Mouse (Mus musculus) lung, postnatal 0 days (tissue): ENCODE results near the gene Ehbp1l1. TPM values are rescaled to one million over a fixed set of nuclear protein-coding genes. Genes with fewer than 3 reads are reported as not detected.
A peak's percentile ranks its signal among the peaks of the same experiment; 100 is the strongest.

ENCODE experiments used
- ATAC-seq: fragments of 200-750 bp; cut with Nextera tagmentation; 2 replicates; pipeline ENCODE4 v1.8.0; 2017; ENCODE audit warnings: moderate library complexity
- DNase-seq: peaks from one replicate; pipeline ENCODE4 v3.0.0-alpha.2; 2016; ENCODE audit warnings: low spot score
- H3K27ac ChIP-seq: fragments of 300-500 bp; sonication (generic); 2 replicates; pipeline ENCODE4 v1.5.1; 2014; ENCODE audit warnings: antibody characterized with exemption, mild to moderate bottlenecking, low read length, mixed read lengths
- H3K27me3 ChIP-seq: fragments of 300-500 bp; sonication (generic); replicated peaks from 2 replicates; pipeline ENCODE4 v1.6.1; 2014; ENCODE audit warnings: low read length, mixed read lengths; ENCODE audit not compliant: insufficient read depth
- H3K36me3 ChIP-seq: fragments of 300-500 bp; sonication (generic); 2 replicates; pipeline ENCODE4 v1.6.1; 2014; ENCODE audit warnings: low read length, mixed read lengths; ENCODE audit not compliant: insufficient read depth
- H3K4me1 ChIP-seq: fragments of 300-500 bp; sonication (generic); 2 replicates; pipeline ENCODE4 v1.6.1; 2014; ENCODE audit warnings: antibody characterized with exemption, low read depth, low read length, mixed read lengths; ENCODE audit not compliant: insufficient read depth
- H3K4me2 ChIP-seq: fragments of 300-500 bp; sonication (generic); replicated peaks from 2 replicates; pipeline ENCODE4 v1.6.1; 2014; ENCODE audit warnings: low read depth, mild to moderate bottlenecking, low read length, moderate library complexity, mixed read lengths
- H3K4me3 ChIP-seq: fragments of 300-500 bp; sonication (generic); 2 replicates; pipeline ENCODE4 v1.5.1; 2014; ENCODE audit warnings: low read depth, low read length
- H3K9ac ChIP-seq: fragments of 300-500 bp; sonication (generic); replicated peaks from 2 replicates; pipeline ENCODE4 v1.6.1; 2014; ENCODE audit warnings: low read depth, mild to moderate bottlenecking
- H3K9me3 ChIP-seq: fragments of 300-500 bp; sonication (generic); 2 replicates; pipeline ENCODE4 v1.6.1; 2016; ENCODE audit warnings: low read length, mixed read lengths
- CTCF ChIP-seq: IDR thresholded peaks from 2 replicates; pipeline ENCODE4 v1.5.1; 2016; ENCODE audit warnings: antibody characterized with exemption, mild to moderate bottlenecking
- EP300 ChIP-seq: IDR thresholded peaks from 2 replicates; pipeline ENCODE4 v1.6.1; 2016; ENCODE audit warnings: antibody characterized with exemption, mild to moderate bottlenecking, control low read depth
- WGBS: fragments of 180-500 bp; shearing (Covaris S2); extraction: QIAGEN DNeasy Blood & Tissue Kit; methylation state at CpG from one replicate; pipeline ENCODE4 v1.1.7; 2014; 5-methylcytosine and 5-hydroxymethylcytosine counted together
- polyA plus RNA-seq: library from polyadenylated mRNA; unstranded; fragments of >200 nt; fragmentation: Nextera tagmentation; extraction: Ambion mirVana; gene quantifications from 2 replicates; pipeline ENCODE4 v1.2.1, GENCODE M21; 2015

Gene Ehbp1l1
- polyA plus RNA-seq, 1 experiment from 2014 or later: 19.3 TPM

DNA sequence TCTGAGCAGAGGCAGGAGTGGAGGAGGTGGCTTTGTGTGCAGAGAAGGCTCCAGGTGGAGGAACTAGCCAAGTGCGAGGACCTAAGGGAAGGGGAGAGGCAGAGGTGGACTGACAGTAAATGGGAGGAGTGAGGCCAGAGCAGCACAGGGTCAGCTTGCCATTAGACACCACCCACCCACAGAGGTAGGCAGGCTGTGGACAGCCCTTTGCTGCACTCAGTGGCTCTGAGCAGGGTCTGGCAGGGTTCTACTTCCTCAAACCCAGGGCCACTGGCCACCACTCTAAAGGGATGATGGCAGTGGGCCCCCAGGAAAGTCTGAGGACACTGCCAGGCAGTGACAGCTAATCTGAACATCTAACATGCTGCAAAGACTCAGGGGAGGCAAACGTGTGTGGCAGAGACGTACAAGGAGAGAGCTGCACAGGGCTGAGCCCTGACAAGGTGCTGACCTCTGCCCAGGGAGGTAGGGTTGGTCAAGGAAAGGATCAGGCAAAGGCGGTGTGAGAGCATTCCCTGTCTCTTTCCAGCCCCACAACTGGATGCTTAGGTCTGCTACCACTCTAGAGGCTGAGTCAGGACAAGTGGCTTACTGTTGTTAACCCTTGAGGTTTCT, 2.1 kb downstream of the Ehbp1l1 start:
- ATAC-seq (no peak), DNase-seq (no peak)
- H3K9me3 ChIP-seq: no peaks in the 10 kb centered on the region
- H3K9ac ChIP-seq: 0 out of 2 replicates have a peak overlapping the region, but pooled peaks have one; percentile 1
- H3K4me2 ChIP-seq: peak overlapping the region; percentile 71
- TF ChIP-seq CTCF: no peak
- no peak for TF ChIP-seq EP300
- H3K4me3 ChIP-seq: peak overlapping the region; percentile 56
- H3K27me3 ChIP-seq: no peaks in the 10 kb centered on the region
- peaks cover 20% of the 10 kb centered on the region; the same call in 1 of the 2 replicates for H3K36me3 ChIP-seq
- H3K4me1 ChIP-seq: peaks cover 36% of the 10 kb centered on the region
- 54% methylated on average over 4 of the region's 4 CpGs for WGBS
- H3K27ac ChIP-seq: peak overlapping the region; percentile 64; the same call in 1 of the 2 replicates

- H3K4me3 ChIP-seq: no peak overlapping the region
- TF ChIP-seq EP300 (no peak), CTCF (no peak)
- ATAC-seq (no peak), DNase-seq (no peak)
- H3K27me3 ChIP-seq: no peaks in the 10 kb centered on the region
- H3K4me2 ChIP-seq: no peak overlapping the region
- peaks cover 20% of the 10 kb centered on the region; the same call in 1 of the 2 replicates for H3K36me3 ChIP-seq
- H3K27ac ChIP-seq: no peak overlapping the region
- H3K9me3 ChIP-seq: no peaks in the 10 kb centered on the region
- peaks cover 27% of the 10 kb centered on the region for H3K4me1 ChIP-seq
- no peak overlapping the region for H3K9ac ChIP-seq
- 85% methylated on average over 7 of the region's 7 CpGs for WGBS
Observed at GRCm38 (mm10) chr19:5722848-5723425, 3.2 kb downstream of the Ehbp1l1 start.

DNA sequence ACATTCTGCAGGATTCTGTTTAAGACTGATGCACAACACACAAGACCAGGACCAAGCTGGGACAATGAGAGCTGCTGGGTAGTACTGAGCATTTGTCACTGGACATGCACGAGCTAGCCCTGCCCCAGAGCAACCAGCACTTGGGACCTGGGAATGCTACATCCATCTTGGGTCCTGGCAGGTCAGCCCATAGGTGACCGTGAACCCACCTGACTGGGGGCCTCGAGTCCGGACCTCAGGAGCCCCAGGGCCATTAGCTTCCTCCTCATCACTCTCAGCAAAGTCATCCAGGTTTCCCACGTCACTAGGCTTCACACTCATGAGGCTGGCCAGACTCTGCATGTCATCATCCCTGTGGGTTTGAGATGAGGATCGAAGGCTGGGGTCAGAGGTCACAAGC, 4.9 kb downstream of the Ehbp1l1 start:
- no peak overlapping the region for H3K4me3 ChIP-seq
- H3K36me3 ChIP-seq: peaks cover 20% of the 10 kb centered on the region; the same call in 1 of the 2 replicates
- TF ChIP-seq CTCF (no peak), EP300 (no peak)
- WGBS: 85% methylated on average over 6 of the region's 6 CpGs
- H3K4me1 ChIP-seq: peaks cover 15% of the 10 kb centered on the region
- no peak overlapping the region for H3K9ac ChIP-seq
- H3K9me3 ChIP-seq: no peaks in the 10 kb centered on the region
- no peaks in the 10 kb centered on the region for H3K27me3 ChIP-seq
- no peak overlapping the region for H3K4me2 ChIP-seq
- DNase-seq (no peak), ATAC-seq (no peak)
- H3K27ac ChIP-seq: no peak overlapping the region

DNA sequence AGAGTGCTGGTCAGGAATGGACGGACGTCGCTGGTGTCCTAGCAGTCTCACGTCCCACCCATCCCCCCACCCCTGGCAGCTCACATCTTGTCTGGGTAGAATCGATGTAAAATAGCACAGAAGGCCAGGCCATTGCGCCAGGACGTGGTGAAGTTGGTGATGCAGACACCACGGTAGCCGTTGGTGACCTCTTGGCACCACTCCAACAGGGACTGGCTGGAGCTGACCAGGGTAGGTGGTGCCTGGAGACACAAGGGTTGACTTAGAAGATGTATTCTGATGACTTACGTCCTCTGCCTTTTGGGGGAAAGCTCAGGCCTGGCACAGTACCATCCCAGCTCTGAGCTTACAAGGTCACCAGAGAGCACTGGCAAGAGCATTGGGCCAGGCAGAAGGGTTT, 9.2 kb downstream of the Ehbp1l1 start:
- Histone ChIP-seq H3K4me3 (no peak overlapping the region), H3K9me3 (no peaks in the 10 kb centered on the region), H3K27me3 (no peaks in the 10 kb centered on the region), H3K4me1 (peaks cover 8% of the 10 kb centered on the region), H3K36me3 (peaks cover 20% of the 10 kb centered on the region; the same call in 1 of the 2 replicates), H3K4me2 (no peak overlapping the region), H3K27ac (no peak overlapping the region), H3K9ac (no peak overlapping the region)
- 52% methylated on average over 10 of the region's 10 CpGs for WGBS
- DNase-seq (no peak), ATAC-seq (no peak)
- no peak for TF ChIP-seq CTCF
- no peak for TF ChIP-seq EP300

GRCm38 (mm10) chr19:5715793-5716688, 10.1 kb downstream of the Ehbp1l1 start:
- TF ChIP-seq CTCF (peak; percentile 63), EP300 (no peak)
- H3K4me3 ChIP-seq: no peak overlapping the region

DNA sequence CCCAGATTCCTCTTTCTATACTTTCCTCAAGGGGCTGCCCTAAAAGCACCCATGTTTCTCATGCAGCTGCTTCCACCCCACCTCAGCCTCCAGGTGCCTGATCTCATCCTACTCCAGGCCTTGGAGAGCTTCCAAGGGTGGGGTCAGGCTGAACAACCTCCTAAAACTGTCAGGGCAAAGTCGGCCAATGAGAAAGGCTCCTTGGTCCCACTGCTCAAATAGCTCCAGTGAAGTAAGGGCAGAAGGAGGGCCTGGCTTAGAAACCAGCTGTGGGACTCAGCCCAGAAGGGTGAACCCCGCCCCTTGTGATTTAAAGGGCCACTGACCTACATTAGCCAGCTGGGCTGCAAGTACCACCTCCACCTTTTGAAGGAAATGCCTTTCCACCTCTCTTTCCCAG, 12.4 kb downstream of the Ehbp1l1 start:
- Histone ChIP-seq H3K4me1 (peaks cover 8% of the 10 kb centered on the region), H3K9ac (no peak overlapping the region), H3K4me2 (no peak overlapping the region), H3K4me3 (no peak overlapping the region), H3K27ac (peak overlapping the region; percentile 62), H3K36me3 (peaks cover 7% of the 10 kb centered on the region; the same call in 1 of the 2 replicates), H3K9me3 (no peaks in the 10 kb centered on the region), H3K27me3 (no peaks in the 10 kb centered on the region)
- peak; percentile 90 for ATAC-seq
- WGBS: 8% methylated on average over 2 of the region's 2 CpGs
- TF ChIP-seq EP300 (peak; percentile 50), CTCF (no peak)
- peak; percentile 96 for DNase-seq

More at GRCm38 (mm10) chr19:5715793-5716688, 10.1 kb downstream of the Ehbp1l1 start:
- ATAC-seq: peak; percentile 82
- Histone ChIP-seq H3K4me1 (peaks cover 8% of the 10 kb centered on the region), H3K9ac (no peak overlapping the region), H3K36me3 (peaks cover 16% of the 10 kb centered on the region; the same call in 1 of the 2 replicates), H3K27me3 (no peaks in the 10 kb centered on the region), H3K27ac (no peak overlapping the region), H3K4me2 (peak overlapping the region; percentile 3; the same call in 1 of the 2 replicates), H3K9me3 (no peaks in the 10 kb centered on the region)
- peak; percentile 83 for DNase-seq
- 35% methylated on average over 43 of the region's 43 CpGs for WGBS
